Mouse (Mus musculus) cerebellum, adult 18-20 months (tissue): ENCODE data around the gene Tmc4.
A peak's percentile ranks its signal among the peaks of the same experiment; 100 is the strongest.

Source experiments
- DNase-seq, 2 experiments: peaks; one replicate each; pipeline ENCODE4 v3.0.0; 2021

Gene Tmc4

GRCm38 (mm10) chr7:3692382-3692986 lies 15.1 kb upstream of the Tmc4 start, which contains the start of gene Tsen34:
Gene Tsen34 (plus strand): TSS chr7:3692863.
- DNase-seq: no peak

- DNase-seq: no peak
Measured at GRCm38 (mm10) chr7:3691919-3692318, 14.6 kb upstream of the Tmc4 start.

- peak; percentile 71 for DNase-seq
Measured at GRCm38 (mm10) chr7:3685400-3686187, 8.2 kb upstream of the Tmc4 start.

DNA sequence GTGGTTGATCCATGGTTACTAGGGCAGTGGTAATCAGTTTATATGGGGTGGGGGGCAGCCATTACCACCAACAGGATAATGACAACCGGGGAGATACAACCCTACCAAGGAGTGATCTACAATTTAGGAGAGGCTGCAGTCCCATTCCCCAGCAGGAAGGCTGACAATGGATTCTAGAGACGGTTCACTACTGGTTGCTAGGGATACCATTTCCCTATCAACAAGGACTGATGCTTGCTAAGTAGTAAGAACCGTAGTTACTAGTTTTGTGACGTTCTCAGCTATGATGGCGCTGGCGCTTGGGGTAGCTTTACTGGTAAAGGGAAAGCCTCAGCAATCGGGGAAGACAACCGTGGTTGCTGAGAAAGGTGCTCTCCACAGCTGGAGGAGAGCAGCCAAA lies 7.3 kb upstream of the Tmc4 start:
- no peak for DNase-seq

GRCm38 (mm10) chr7:3683908-3684550 lies 6.7 kb upstream of the Tmc4 start:
- DNase-seq: no peak

DNA sequence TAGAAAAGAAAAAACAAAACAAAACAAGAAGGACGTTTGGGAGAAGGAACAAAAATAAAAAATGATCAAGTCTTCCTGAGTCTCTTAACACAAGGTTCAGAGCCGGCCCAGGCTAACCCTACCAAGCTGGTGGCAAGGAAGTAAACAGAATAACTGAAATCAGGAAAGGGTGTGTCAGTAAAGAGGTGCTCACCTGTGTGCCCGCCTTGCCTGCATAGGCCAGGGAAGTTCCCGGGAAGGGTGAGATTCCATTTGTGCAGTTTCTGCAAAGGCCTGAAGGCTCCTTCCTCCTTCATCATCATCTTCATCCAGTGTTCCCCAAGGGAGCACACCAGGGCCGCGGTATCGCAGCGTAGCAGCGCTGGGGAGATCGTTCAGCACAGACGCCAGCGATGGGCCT lies 982 bp downstream of the Tmc4 start:
- DNase-seq: no peak

- no peak for DNase-seq
Measured at GRCm38 (mm10) chr7:3675228-3675548, 2.2 kb downstream of the Tmc4 start.

DNA sequence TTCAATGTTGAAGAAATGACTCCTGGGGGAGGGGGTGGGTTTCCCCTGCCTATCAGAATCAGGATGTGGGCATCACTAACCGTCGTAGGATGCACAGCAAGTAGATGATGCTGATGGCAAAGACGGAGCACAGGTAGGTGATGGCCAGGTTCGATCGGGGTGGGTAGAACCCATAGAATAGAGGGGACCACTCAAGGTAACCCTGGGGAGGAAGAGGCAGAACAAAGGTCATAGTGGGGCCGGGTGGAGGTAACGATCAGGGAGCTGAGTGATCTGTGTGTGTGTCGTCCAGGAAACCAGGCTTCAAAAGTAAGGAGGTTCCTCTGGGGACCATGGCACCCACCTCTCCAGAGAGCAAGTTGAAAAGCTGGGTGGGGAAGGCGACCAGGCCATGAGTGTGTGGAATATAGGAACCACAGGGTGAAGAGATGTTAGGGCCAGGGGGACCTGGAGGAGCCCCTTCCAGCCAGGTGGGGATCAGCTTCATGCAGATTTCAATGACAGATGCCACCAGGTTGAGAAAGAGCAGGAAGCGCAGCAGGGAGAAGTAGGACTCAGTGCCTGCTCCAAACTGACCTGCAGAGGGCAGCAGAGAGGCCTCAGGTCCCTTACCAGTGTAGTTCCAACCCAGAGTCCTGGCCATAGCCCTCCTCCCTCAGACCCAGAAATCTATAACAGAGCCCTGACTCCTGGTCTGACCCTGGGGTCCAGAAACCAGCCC lies 2.7 kb downstream of the Tmc4 start:
- DNase-seq: peak; percentile 84 to 87

DNA sequence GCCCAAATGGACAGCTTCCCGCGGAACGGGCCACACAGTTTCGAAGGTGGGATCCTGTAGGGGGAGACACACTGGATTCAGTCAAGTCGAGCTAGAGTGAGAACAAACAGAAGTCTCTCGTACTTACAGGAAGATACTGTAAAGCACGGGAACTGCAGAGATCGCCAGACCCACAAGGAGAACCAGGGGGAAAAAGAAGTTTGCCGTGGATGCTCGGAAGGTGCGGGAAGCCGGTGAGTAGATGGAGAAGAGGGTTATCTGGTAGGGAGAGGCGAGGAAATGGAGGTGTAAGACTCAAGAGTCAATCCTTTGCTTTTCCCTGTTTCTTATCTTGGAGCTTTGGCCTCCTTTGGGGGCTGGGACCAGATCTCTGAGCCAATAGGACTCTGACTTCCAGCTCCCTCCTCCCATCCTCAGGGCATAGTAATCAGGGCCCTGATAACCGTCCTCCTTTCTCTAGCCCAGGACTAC lies 10.4 kb downstream of the Tmc4 start:
- DNase-seq: no peak

- DNase-seq: peak; percentile 95 to 98
Measured at GRCm38 (mm10) chr7:3665215-3666114, 11.9 kb downstream of the Tmc4 start, which contains the start of gene Leng1. Gene Leng1 (minus strand): TSS chr7:3665840.

DNA sequence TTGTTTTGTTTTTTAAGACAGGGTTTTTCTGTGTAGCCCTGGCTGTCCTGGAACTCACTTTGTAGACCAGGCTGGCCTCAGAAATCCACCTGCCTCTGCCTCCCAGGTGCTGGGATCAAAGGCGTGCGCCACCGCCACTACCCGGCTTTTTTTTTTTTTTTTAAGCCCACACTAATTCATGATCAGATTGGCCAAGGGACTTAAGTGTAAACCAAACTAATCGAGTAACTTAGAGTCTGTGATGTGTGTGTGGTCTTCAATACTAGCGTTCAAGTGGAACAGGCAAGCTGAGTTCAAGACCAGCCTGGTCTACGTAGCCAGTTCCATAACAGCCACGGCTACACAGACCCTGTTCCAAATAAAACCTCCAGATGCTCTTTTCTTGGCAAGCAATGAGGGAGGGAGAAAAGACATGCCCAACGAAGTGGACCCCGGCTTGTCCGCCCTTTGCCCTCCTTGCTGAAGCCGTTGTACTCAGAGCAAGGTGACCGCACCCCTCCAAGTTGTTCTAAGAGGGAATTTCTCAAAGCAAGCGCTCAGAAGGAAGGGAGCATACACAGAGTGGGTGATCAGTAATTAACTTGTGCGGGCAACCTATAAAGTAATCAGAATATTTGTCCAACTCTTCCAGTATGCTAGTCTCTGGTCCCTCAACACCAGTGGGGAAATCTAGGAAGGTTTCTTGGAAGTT lies 12.7 kb downstream of the Tmc4 start:
- no peak for DNase-seq

DNA sequence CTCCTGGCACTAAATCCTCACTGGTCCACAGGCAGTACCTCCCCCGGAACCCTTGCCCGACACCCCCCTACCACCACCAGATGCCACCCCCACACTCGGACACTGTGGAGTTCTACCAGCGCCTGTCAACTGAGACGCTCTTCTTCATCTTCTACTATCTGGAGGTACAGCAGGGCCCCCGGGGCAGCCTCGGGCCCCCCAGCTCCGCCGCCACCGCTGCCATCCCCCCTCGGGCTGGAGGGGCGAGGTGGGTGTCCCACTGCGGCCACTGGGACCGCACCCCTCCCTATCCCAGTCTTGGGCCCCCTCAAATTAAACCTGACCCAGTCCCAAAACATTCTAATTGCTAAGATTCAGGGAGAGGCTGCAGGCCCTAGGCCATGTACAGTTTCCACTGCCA lies 18.8 kb downstream of the Tmc4 start:
- no peak for DNase-seq

DNA sequence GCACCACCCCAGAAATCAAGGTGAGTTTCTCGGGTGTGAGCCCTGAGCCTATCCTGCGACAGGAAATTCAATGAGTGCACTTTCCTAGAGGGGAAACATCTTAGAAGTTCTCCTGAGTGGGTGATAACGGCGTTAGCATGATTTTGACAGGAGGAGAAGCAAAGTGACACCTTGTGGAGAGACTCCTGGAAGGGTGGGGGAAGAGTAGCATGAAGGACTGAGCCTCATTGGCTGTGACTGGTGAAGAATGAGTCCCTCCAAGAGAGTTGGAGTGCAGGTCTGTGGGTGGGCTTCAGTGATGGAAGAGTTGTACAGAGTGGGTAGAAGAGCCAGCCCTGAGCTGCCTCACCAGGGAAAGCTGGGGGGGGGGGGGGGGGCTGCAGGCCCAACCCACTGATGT lies 20.4 kb downstream of the Tmc4 start:
- no peak for DNase-seq

DNA sequence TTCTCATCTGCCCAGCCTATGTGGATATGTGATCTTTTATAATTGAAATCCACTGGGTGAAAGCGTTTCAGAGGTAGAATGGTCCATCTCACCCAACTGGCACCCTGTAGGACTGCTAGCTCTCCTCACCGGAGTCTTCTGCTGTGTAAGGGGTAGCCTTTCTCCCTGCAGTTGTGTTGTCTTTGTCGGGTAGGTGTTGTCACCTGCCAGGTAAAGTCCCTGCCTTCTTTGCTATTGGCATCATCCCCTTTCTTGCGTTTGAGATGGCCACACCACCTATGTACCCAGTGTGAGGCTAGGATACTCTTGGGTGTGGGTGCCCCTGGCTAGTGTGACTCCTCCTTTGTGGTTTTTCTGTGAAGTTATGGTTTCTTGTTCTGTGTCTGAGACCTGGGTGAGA lies 30.7 kb downstream of the Tmc4 start:
- DNase-seq: no peak

- no peak for DNase-seq
Measured at GRCm38 (mm10) chr7:3646188-3646587, 31.2 kb downstream of the Tmc4 start.

- DNase-seq: no peak
Measured at GRCm38 (mm10) chr7:3645488-3646025, 31.8 kb downstream of the Tmc4 start.

- peak; percentile 96 to 99 for DNase-seq
Measured at GRCm38 (mm10) chr7:3644672-3645487, 32.5 kb downstream of the Tmc4 start, which contains the start of gene Cnot3. Gene Cnot3 (plus strand): TSS chr7:3645268.

DNA sequence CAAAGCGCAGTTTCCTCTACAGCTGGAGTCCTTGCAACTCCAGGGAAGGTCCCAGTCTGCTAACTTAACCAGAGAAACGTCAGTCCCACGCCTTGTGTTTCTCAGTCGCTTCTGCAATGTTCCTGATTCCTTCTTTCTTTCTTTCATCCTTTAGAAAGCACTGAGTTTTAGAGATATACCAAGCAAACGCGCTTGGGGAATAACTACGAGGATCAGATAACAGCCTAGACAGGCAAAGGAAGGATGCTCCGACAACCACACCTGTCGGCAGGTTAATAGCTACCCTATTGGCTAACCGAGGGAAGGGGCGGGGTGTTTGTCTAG lies 33.0 kb downstream of the Tmc4 start:
- peak in 1 of 2 experiments; percentile 98 for DNase-seq

GRCm38 (mm10) chr7:3643843-3644242 lies 33.5 kb downstream of the Tmc4 start:
- no peak for DNase-seq

- no peak for DNase-seq
Measured at GRCm38 (mm10) chr7:3643412-3643811, 33.9 kb downstream of the Tmc4 start.

DNA sequence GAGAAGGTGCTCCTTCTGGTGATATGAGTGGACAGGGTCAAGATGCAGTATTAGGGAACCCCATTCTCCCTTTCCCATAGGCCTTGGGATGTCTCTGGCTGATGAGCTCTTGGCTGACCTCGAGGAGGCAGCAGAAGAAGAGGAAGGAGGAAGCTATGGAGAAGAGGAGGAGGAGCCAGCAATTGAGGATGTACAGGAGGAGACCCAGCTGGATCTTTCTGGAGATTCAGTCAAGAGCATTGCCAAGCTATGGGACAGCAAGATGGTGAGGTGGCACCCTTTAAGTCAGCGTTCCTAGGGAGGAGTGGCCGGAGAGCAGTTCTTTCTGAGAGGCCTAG lies 46.9 kb downstream of the Tmc4 start:
- DNase-seq: no peak
